Mouse (Mus musculus) v-Abl transformed pro-B cells (cell line): ENCODE measurements at regions not wholly inside any gene's neighbourhood (a gene's known extent, or its start where the extent isn't known, plus 50 kb on each side); places are given as distances from the start of the nearest gene placed in this dataset.

ENCODE experiments used
- in situ Hi-C, 2 experiments: fragments of 400-800 bp; cut with MboI; formaldehyde crosslinking; loops; one replicate each; pipeline ENCODE4 v1.15.1; 2025; ENCODE audit not compliant: unreplicated experiment in 2 of 2

DNA sequence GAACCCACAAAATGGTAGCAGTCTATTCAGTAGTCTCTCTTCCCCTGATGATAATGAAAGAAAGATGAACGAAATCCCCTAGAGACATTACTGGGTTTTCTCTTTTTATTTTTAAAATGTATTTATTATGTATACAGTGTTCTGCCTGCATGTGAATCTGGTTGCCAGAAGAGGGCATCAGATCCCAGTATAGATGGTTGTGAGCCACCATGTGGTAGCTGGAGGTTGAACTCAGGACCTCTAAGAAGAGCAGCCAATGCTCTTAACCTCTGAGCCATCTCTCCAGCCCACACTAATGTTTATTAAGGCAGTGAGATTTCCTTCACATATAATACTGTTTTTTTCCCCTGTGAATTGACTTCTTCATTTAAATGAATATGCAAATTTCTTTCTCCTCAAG, 155.4 kb upstream of the Zc3h12c start:
- in situ Hi-C loops = no loop called here

DNA sequence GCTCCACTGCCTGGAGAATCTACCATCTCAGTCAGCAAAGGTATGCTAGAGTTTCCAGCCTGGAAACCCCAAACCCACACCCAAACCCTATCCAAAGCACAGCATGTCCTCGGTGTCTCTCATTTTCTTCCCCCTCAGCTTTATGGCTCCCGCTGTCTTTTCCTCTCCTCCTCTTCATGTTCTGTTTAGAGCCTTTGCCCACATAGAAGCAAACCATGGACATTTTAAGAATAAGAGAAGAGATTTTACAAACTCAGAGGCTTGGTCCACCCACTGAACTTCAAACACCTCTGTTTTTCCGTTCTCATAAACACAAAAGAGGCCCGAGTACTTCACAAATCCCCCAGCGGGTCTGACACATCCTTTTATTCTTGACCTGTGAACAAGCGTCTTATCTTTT, 154.9 kb upstream of the Zc3h12c start:
- in situ Hi-C loops = no loop called here

DNA sequence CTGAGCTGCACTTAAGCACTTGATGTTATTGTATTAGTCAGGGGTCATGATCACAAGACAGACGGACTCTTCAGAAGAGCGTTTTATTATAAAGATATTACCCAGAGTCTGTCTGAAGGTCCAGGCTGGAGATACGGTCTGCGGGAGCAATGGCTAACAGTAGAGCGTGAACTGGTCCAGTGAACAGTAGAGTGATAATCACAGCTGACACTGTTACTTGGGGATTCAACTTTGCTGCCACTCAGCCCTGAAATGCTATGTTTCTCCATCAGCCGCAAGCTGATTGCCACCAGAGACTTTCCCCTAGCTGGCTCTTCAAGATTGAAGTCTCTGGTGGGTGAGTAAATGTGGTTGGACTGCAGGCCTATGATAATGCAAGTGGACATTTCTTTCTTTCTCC, 133.1 kb upstream of the Zc3h12c start:
- in situ Hi-C loops = no loop called here

DNA sequence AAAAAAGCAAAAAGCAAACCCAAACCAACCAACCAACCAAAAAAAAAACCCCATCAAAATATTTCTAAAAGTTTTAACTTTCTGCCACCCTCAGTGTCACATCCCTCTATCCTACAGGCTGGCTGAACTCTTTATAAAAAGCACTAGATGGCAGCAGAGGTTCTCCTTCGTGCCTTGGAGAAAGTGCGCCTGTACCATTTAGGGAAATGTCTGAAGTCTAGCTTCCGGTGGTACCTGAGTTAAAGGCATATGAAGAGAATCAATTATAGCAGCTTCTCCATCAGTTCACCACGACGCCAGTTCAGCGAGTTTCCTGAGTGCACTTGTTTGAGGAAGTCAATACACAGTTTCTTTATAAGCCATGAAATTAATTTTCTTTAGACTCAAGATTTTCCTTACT, 130.0 kb upstream of the Zc3h12c start:
- in situ Hi-C loops = loop anchor here (10.0 to 25.0 kb wide), 4 partner anchors 311 to 1161 kb away; partner anchors contain the start of gene 1810046K07Rik (in 1 of the 2)

DNA sequence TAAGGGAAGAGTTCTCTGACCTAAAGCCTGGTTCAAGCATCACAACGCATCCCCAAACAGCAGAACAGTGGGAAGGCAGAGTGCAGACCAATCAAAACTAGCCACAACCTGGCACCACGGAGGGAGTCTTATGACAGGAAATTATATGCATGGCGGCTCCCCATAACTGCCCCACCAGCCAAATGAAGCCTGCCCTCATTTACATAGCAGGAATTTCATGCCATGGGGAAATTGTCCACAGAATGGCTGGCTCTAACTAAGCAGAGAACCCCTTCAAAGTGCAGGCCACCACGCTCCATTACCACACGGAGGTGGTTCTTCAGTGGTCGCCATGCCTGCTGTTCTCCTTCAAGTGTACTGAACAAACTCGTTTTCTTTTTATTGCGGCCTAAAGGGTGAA, 126.3 kb upstream of the Zc3h12c start:
- in situ Hi-C loops = loop anchor here (10.0 to 25.0 kb wide), 4 partner anchors 307 to 1157 kb away; partner anchors contain the start of gene 1810046K07Rik (in 1 of the 2)

DNA sequence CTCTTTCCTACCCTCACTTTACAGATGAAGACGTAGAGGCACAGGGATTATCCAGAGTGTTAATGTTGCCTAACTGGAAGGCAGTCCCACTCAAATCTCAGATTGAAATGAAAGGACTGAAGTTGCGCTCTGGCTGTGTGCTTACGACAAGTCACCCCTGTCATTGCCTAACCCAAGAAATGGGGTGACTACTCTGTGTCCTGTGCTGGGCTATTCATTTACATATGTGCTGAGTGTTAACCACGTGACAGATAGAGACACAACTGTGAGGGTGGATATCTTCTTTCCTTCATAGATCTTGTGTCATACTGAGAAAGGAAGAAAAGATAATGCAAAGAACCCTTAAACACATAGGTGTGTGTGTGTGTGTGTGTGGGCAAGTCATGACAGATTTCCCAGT, 120.7 kb upstream of the Zc3h12c start:
- in situ Hi-C loops = loop anchor here (10.0 to 25.0 kb wide), 4 partner anchors 294 to 1152 kb away; partner anchors contain the start of gene 1810046K07Rik (in 1 of the 2)

DNA sequence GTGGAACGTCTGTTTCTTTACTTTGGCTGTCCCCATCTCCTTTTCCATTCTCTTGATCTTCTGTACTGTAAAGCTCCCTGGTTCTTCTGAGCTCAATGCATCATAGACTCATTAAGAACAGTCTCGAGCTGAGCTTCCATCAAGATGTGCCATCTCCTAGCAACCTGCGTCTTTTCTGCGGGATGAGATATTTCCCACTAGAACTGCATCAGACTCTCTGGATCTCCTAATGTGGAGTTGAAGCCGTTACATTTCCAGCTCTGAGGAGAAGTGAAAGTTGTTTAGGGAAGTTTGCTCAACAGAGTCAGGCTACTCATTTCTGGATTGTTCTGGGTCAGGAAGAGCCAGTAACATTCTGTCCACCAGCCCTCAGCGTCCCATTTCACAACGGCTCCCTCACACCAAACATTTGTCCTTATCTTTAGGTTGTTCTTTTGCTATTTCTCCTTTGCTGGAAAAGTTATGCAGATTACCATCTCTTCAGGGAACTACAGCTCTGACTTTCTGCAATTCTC, 119.4 kb upstream of the Zc3h12c start:
- in situ Hi-C loops = loop anchor here (10.0 to 25.0 kb wide), 4 partner anchors 293 to 1151 kb away; partner anchors contain the start of gene 1810046K07Rik (in 1 of the 2)

DNA sequence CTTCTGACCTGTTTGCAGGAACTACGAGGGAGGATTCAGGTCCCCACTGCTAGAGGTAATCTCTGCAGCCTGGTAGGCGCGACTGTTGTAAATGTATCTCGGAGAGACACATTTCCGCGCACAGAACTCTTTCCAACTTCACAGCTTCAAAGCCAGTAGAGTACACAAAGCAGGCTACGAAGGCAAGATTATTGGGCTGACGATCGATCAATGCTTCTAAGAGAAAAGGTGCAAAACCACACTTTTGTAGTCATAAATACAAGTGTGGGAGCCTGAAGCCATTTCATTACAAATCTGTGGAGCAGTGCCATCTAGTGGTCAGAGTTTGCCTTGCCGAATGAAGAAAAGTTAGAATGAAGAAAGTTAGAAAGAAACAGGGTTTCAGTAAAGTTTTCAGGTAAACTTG, 118.9 kb upstream of the Zc3h12c start:
- in situ Hi-C loops = loop anchor here (10.0 to 25.0 kb wide), 4 partner anchors 292 to 1150 kb away; partner anchors contain the start of gene 1810046K07Rik (in 1 of the 2)

DNA sequence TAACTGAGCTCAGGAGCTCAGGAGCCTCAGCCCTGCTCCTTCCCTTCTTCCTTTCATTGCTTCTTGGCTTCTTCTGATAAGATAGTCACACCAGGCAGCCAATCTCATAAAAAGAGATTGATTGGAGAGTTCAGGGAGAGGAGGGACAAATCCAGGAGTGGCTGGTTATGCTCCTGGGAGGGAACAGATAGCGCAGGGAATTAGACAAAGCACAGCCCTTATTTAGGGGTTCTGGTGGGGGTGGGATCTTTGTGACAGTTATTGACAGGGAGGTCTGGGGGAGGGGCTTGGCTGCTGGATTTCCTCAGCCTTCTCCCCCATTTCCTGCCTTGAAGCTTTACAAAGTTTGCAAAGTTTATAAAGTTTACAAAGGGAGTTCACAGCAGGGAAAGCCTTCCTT, 117.7 kb upstream of the Zc3h12c start:
- in situ Hi-C loops = loop anchor here (10.0 to 25.0 kb wide), 4 partner anchors 291 to 1149 kb away; partner anchors contain the start of gene 1810046K07Rik (in 1 of the 2)

DNA sequence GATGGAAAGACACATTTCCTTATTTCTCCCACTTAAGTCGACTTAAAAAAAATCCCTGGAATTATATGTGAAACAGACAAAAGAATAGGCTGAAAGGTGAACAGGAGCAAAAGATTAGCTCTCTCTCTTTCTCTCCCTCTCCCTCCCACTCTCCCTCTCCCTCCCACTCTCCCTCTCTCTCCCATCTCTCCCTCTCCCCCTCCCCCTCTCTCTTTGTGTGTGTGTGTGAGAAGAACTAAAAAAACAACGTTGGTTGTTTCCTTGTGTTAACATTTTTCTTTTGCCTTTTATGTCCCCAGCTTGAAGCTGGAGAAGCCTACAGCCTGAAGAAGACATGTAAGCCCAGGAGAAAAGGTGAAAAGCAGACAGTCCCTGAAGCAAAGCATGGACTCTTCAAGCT, 115.2 kb upstream of the Zc3h12c start:
- in situ Hi-C loops = loop anchor here (10.0 to 25.0 kb wide), 4 partner anchors 289 to 1146 kb away; partner anchors contain the start of gene 1810046K07Rik (in 1 of the 2)

DNA sequence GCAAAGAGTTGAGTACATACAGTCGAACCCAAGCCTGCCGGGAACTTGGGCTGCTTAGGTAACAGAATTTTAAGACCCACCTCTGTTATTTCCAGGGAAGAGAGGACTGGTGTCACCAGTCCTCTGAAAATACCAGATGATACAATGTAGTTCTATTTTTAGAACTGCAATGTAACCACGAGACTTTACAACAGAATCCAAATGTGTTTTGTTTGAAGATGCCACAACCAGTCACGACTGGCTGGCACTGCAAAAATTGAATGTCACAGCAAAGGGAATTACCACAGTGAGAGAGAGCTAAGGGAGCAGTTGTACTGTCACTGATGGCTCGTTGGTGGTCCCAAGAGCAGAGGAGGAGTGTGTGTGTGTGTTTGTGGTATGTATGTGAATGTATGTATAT, 112.6 kb upstream of the Zc3h12c start:
- in situ Hi-C loops = loop anchor here (10.0 to 25.0 kb wide), 4 partner anchors 286 to 1144 kb away; partner anchors contain the start of gene 1810046K07Rik (in 1 of the 2)

DNA sequence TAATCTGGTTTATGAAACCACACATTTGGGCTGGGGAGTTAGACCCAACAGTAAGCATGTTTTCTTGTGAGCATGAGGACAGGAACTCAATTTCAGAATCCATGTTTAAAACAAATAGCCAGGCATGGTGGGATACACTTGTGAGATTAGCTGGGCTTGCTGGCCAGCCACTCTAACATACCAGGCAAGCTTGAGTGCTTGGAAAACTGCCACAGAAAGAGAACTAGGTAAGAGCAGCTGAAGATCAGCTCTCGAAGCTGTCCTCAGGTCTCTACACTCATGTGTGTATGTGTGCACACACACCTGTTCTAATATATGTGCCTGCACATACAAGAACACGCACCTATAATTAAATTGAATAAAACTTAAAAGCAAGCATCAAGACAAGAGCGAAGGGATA, 112.2 kb upstream of the Zc3h12c start:
- in situ Hi-C loops = loop anchor here (10.0 to 25.0 kb wide), 4 partner anchors 286 to 1143 kb away; partner anchors contain the start of gene 1810046K07Rik (in 1 of the 2)

DNA sequence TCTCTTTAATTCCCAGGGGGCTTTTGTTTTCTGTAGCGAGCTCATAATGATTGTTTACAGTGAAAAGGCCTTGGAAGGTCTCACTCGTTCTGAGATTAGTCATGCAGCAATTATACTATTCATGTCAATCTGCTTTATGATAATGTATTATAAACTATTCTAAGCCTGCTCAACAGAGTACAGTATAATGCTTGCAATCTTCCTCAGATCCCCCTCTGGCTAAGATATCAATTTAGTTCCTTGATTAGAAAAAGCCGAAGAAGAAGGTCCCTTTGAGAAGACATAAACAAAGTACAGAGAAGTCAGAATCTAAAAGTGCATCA, 110.3 kb upstream of the Zc3h12c start:
- in situ Hi-C loops = loop anchor here (25.0 kb wide), 3 partner anchors 291 to 1141 kb away; partner anchors contain the start of gene 1810046K07Rik (in 1 of the 2)

DNA sequence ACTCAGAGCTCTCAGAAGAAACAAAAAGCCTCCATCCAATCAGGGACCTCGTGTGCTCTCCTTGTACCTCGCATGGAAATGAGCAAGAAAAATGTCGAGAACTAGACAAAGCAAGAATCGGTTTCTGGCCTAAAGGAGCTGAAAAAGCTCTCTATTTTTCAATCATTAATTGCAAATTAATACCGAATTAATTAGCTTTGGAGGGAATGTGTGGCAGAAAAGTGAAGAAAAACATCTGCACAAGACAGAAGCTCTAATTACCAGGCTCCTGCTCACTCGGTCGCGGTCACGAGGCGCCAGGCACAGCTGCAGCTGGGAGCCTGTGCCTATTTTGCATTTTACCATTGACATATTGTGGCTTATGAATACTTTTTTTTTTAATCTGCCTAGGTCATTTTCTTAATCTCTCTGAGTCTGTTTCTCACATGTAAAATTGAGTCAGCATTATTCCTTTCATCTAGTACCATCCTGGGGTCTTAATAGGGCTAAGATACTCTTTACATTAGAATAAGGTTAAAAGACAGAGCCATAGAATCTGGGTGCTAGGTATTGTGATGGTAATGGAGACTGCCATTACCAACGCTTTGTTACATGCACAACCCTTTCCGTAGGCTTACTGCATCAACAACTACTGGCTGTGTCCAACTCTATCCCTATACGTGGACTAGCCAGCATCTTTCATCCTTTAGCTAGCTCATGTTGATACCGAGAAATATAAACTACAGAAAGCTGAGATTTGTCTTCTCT, 109.8 kb upstream of the Zc3h12c start:
- in situ Hi-C loops = loop anchor here (25.0 kb wide), 3 partner anchors 291 to 1141 kb away; partner anchors contain the start of gene 1810046K07Rik (in 1 of the 2)

DNA sequence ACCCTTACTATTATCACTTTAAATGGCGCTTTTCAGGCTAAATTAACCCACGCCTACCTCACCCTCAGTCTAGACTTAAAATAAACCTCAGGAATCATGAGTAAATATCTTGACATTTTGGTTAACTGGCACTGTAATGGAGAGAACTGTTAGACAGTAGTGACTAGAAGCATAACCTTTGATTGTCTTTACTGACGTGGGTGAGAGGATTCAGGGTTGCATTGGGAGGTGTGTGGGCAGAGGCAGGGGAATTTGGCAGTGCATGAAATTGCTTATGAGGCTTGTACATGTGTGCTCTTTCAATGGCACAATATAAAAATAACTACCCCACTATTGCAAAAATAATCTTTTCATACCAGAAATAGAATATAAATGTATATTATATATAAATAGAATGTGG, 105.6 kb upstream of the Zc3h12c start:
- in situ Hi-C loops = no loop called here

DNA sequence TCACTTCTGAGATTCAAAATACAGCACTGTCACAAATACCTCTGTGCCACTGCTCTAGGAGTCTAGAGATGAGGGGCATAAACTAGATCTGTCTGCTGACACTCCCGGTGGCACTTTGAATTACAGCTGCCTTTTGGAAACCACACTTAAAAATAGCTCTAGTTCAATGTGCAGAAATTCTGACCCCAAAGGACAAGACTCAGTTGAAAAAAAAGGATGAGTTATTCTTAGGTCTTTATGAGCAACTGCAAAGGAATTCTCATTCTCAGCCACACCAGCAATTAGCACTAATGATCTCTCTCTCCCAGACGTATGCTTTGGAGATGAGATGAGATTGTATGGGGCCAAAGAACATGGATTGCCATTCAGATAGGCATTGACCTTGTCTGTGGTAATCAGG, 104.3 kb upstream of the Zc3h12c start:
- in situ Hi-C loops = no loop called here

DNA sequence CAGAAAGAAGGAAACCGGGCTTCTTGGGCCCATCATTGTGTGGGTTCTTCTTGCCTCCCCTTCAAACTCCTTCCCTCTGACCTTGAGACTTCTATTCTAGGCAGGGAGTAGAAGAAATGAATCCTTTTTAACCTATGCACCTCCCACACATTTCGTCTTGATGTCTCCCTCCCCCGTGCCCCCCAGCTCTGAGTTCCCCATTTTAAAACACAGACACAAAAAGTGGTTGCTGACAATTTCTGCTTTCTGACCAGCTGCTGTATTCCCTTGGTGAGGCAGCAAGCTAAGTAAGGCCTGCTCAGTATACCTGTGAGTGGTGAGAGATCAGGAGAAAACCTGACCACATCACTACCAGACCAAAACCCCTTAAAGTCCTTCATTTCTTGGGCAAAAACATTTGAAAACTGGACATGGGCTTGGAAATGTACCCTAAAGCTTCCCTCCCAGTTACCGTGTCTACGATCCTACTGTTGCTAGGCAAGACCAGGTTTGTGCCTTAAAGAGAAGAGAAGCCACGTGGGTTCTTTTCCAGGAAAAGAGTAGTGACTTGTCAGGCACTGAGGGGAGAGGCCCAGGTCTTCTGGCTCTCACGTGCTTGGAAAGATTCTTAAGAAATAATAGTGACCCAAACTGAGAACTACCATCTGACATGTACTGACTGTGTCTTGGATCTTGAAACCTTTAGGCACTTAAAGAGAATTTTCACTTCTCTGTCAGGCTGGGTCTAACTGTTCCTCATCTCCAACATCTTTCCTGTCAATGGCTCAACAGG, 103.2 kb upstream of the Zc3h12c start:
- in situ Hi-C loops = no loop called here

DNA sequence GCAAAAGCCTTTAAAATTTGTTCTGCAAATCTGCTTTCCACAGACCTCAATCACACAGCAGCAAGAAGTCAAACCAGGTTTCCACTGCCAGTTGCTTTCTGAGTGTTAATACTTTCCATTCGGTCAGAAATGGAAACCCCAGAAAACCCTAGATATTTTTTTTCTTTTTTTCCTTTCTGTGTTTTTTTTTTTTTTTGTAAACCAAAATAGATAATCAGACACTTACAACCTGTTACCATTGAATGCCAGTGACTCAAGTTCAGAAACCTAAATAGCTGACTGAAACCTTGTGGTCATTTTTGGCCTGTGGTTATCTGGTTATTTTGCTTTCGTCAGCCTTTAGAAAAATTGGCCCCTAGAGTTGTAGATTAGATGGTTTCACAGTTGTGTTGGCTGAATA, 93.2 kb upstream of the Zc3h12c start:
- in situ Hi-C loops = no loop called here

DNA sequence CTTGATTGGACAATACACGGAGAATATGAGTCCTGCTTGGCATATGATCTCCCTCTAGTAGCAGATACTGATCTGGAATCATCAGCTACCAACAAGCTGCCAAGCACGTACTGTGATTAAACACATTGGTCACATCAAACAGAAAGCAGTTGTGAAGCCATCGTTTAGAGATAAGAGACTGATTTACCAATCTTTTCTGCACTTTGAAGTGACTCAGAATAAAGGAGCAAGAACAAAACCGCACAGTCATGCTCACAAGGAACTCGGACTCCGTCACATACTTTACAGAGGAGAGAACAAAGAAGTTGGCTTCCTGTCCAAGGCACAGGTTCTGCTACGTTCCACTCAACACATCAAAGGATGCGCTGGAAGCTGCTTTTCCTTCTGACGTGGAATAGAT, 91.1 kb upstream of the Zc3h12c start:
- in situ Hi-C loops = no loop called here

DNA sequence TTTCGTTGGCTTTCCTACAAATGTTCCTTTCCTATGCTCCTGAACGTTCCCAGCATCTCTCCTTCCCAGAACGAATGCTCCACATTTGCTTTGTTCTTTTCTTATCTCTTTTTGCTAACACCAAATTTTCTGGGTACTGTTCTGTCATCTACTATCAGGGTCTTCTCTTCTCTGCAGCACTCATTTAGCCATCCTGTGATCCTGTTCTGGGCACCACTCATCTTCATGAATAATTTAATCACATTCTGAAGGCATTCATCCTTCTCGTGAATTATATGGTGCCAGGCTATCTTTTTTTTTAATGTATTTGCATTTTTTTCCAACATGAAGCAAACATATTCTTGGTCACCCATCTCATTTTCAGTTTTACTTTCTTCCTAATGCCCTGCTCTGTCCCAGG, 87.3 kb upstream of the Zc3h12c start:
- in situ Hi-C loops = no loop called here

DNA sequence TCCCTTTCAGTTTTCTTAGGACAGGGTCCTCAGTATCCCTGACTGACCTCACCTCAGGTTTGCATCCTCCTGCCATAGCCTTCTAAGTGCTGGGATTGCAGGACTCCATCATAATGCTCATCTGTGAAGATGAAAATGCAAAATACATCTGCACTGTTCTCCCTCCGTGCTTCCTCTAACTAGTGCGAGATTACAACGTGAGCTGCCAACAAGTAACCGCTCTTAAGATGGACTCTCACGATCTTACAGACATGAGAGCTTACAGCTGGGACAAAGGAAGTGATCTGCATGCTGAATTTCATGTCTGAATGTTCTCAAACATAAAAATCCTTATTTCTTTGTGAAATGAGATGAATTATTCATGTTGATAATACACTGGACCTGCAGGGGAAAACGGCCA, 86.1 kb upstream of the Zc3h12c start:
- in situ Hi-C loops = no loop called here
